Mouse (Mus musculus) spleen, embryonic (tissue): ENCODE results near the gene Ctbs.

Experiments
- CTCF ChIA-PET: fragments of 350-600 bp; sonication (Branson Sonifier 250); formaldehyde crosslinking; loops from one replicate; lab custom pipeline; 2022; lab: Charles Lee

Gene Ctbs

GRCm38 (mm10) chr3:146494941-146495340 lies 45.3 kb downstream of the Ctbs start:
- CTCF ChIA-PET = no interaction called here

GRCm38 (mm10) chr3:146498989-146499388 lies 49.4 kb downstream of the Ctbs start:
- CTCF ChIA-PET = no interaction called here

GRCm38 (mm10) chr3:146499431-146500002 lies 49.9 kb downstream of the Ctbs start, which contains the start of the genes Spata1 and Gng5:
Gene Spata1 (minus strand): TSS chr3:146499753.
Gene Gng5 (plus strand): TSS chr3:146499807.
- CTCF ChIA-PET = no interaction called here

GRCm38 (mm10) chr3:146500003-146500809 lies 50.6 kb downstream of the Ctbs start:
- CTCF ChIA-PET = no interaction called here

GRCm38 (mm10) chr3:146500810-146501201 lies 51.2 kb downstream of the Ctbs start:
- CTCF ChIA-PET = no interaction called here

GRCm38 (mm10) chr3:146501601-146502123 lies 52.1 kb downstream of the Ctbs start:
- CTCF ChIA-PET = no interaction called here

- CTCF ChIA-PET = no interaction called here
Observed at GRCm38 (mm10) chr3:146506711-146507110, 57.1 kb downstream of the Ctbs start.
